Mouse (Mus musculus) layer of hippocampus, adult 9-10 months (tissue): Measurements from ENCODE around the gene Olfr1205.

Experiments used
- DNase-seq: peaks from one replicate; pipeline ENCODE4 v3.0.0; 2022; ENCODE audit warnings: low spot score

The Olfr1205 gene

GRCm38 (mm10) chr2:88829437-88829836 lies at the start of gene Olfr1205:
Olfr1205 (plus strand) TSS chr2:88829737.
- no peak for DNase-seq

- no peak for DNase-seq
These were observed 36.8 kb upstream of the Olfr1205 start, which contains the start of gene Olfr1201 for GRCm38 (mm10) chr2:88792736-88793135. Olfr1201 (plus strand) TSS chr2:88793036.

- no peak for DNase-seq
These were observed 15.3 kb upstream of the Olfr1205 start, which contains the start of gene Olfr1202 for GRCm38 (mm10) chr2:88814196-88814595. Olfr1202 (plus strand) TSS chr2:88814496.

GRCm38 (mm10) chr2:88838477-88838876 lies 8.9 kb downstream of the Olfr1205 start:
- DNase-seq = no peak

- no peak for DNase-seq
These were observed 19.5 kb downstream of the Olfr1205 start, which contains the start of gene Olfr1204 for GRCm38 (mm10) chr2:88848992-88849391. Olfr1204 (plus strand) TSS chr2:88849292.

DNA sequence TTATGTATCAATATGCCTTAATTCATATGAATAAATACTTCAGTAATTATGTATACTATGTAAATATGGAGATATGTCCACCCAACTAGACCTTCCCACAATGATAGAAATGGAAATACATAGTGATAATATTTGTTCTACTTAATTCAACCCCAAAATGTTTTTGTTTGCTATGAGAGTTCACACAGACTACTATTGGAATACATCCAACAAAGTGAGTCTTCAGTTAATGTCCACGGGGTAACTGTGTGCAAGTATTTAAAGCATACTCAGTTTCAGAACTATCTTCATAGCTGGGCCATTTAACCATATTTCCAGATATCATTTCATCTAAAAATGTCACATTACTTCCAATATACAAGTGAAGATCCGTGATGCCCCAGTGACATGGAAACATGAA lies 33.4 kb downstream of the Olfr1205 start, which contains the start of gene Olfr1206:
TSS of gene Olfr1206 (plus strand) at position 301 of the 400 bp plus-strand sequence.
- DNase-seq = no peak
